Mouse (Mus musculus): ENCODE measurements around the gene Reps2. TPM values are rescaled to one million over a fixed set of nuclear protein-coding genes. Genes with fewer than 3 reads are reported as not detected.

Gene Reps2
- polyA plus RNA-seq, 2 experiments, result 2.5 to 3.2 TPM

DNA sequence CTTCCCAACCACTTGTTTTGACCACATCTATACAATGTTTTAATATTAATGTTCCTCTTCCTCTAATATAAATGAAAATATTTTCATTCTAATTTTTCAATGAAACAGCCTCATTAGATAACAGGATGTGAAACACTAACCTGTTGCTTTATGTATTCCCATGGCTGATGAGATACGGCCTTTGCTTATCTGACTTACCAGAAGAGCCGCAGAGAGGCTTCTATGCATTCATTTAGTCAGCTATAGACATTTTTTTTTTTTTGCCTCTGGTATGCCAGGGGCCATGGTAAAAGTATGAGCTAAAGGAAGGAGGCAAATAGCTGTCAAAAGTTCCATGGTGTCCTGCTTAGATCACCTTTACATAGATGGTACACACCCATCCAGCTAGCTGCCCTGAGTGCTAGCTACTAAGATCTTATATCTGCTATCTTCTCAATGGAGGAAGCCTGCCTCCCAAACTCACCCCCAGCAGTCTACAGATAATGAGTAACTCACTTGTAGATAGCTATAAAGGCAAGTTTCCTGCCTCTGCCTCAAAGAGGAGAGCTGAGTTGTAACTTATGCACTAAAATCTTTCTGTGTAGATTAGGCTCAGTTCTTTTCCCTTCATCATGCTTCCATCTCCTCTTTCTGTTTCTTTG is 196.7 kb downstream of the Reps2 start:
- no peaks in the 10 kb centered on the region for H3K36me3 ChIP-seq (ENCODE audit: control insufficient read depth, insufficient read depth, low read length)
- 86% methylated on average over 2 of the region's 2 CpGs for WGBS
- no peaks in the 10 kb centered on the region for H3K27me3 ChIP-seq (ENCODE audit: control insufficient read depth, insufficient read depth, low read length)
- no peak for TF ChIP-seq POLR2A (IDR thresholded peaks at IDR 0.05; ENCODE audit: borderline replicate concordance, extremely low read depth, insufficient read depth, insufficient read length)
- H3K27ac ChIP-seq (replicated peaks; ENCODE audit: low read depth, low read length), result no peak overlapping the region
- no peak for DNase-seq (ENCODE audit: low spot score)
- H3K4me1 ChIP-seq (ENCODE audit: control insufficient read depth, insufficient read depth, low read length), result no peaks in the 10 kb centered on the region
- H3K9ac ChIP-seq (ENCODE audit: low read depth, low read length, severe bottlenecking), result no peak overlapping the region
- H3K4me3 ChIP-seq (replicated peaks; ENCODE audit: low read length), result no peak overlapping the region
- no peak for ATAC-seq (ENCODE audit: low FRiP score, low read depth)
- H3K9me3 ChIP-seq (ENCODE audit: control insufficient read depth, low read length), result no peaks in the 10 kb centered on the region
- no peak overlapping the region for H3K4me2 ChIP-seq (replicated peaks; ENCODE audit: low read depth, low read length, severe bottlenecking)

DNA sequence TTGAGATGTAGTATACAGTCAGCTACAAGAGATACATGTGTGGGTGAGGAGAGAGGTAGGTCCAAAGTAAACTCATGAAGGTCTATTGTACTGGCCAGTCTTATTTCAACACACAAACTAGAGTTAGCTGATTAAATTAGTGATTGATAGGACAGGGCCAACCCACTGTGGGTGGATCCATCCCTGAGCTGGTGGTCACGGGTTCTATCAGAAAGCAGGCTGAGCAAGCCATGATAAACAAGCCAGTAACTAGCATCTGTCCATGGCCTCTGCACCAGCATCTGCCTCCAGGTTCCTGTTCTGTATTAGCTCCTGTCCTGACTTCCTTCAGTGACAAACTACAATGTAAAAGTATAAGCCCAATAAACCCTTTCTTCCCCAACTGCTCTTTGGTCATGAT is 200.1 kb downstream of the Reps2 start:
- no peak for DNase-seq (ENCODE audit: low spot score)
- no peak overlapping the region for H3K4me2 ChIP-seq (replicated peaks; ENCODE audit: low read depth, low read length, severe bottlenecking)
- WGBS, result 67% methylated on average over 1 of the region's 1 CpGs
- no peak for ATAC-seq (ENCODE audit: low FRiP score, low read depth)
- H3K27ac ChIP-seq (replicated peaks; ENCODE audit: low read depth, low read length), result no peak overlapping the region
- no peaks in the 10 kb centered on the region for H3K9me3 ChIP-seq (ENCODE audit: control insufficient read depth, low read length)
- H3K9ac ChIP-seq (ENCODE audit: low read depth, low read length, severe bottlenecking), result no peak overlapping the region
- TF ChIP-seq POLR2A (IDR thresholded peaks at IDR 0.05; ENCODE audit: borderline replicate concordance, extremely low read depth, insufficient read depth, insufficient read length), result no peak
- H3K36me3 ChIP-seq (ENCODE audit: control insufficient read depth, insufficient read depth, low read length), result no peaks in the 10 kb centered on the region
- H3K4me1 ChIP-seq (ENCODE audit: control insufficient read depth, insufficient read depth, low read length), result no peaks in the 10 kb centered on the region
- no peaks in the 10 kb centered on the region; the same call in 1 of the 2 replicates for H3K27me3 ChIP-seq (ENCODE audit: control insufficient read depth, insufficient read depth, low read length)
- H3K4me3 ChIP-seq (replicated peaks; ENCODE audit: low read length), result no peak overlapping the region

DNA sequence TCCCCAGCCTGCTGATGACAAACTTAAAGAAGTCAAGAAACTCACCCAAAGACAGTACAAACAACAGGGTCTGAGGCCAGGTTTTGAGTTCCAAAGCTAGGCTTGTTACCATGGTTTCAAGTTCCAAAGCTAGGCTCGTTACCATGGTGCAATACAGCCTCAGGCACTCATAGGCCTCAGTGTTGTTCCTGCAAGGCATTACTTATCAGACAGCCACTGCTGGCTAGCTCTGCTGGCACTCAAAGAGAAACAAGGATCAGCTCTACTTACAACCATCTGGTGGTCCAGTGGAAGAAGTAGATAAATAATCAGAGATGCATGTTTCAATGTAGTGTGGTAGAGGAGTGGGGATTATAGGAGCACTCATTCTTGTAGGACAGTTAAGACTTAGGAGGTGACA is 200.5 kb downstream of the Reps2 start:
- no peaks in the 10 kb centered on the region; the same call in 1 of the 2 replicates for H3K27me3 ChIP-seq (ENCODE audit: control insufficient read depth, insufficient read depth, low read length)
- WGBS, result 26% methylated on average over 1 of the region's 1 CpGs
- ATAC-seq (ENCODE audit: low FRiP score, low read depth) (no peak), DNase-seq (ENCODE audit: low spot score) (no peak)
- H3K9ac ChIP-seq (ENCODE audit: low read depth, low read length, severe bottlenecking), result no peak overlapping the region
- no peak for TF ChIP-seq POLR2A (IDR thresholded peaks at IDR 0.05; ENCODE audit: borderline replicate concordance, extremely low read depth, insufficient read depth, insufficient read length)
- no peaks in the 10 kb centered on the region for H3K9me3 ChIP-seq (ENCODE audit: control insufficient read depth, low read length)
- H3K27ac ChIP-seq (replicated peaks; ENCODE audit: low read depth, low read length), result no peak overlapping the region
- no peak overlapping the region for H3K4me2 ChIP-seq (replicated peaks; ENCODE audit: low read depth, low read length, severe bottlenecking)
- no peaks in the 10 kb centered on the region for H3K36me3 ChIP-seq (ENCODE audit: control insufficient read depth, insufficient read depth, low read length)
- no peak overlapping the region for H3K4me3 ChIP-seq (replicated peaks; ENCODE audit: low read length)
- H3K4me1 ChIP-seq (ENCODE audit: control insufficient read depth, insufficient read depth, low read length), result no peaks in the 10 kb centered on the region

DNA sequence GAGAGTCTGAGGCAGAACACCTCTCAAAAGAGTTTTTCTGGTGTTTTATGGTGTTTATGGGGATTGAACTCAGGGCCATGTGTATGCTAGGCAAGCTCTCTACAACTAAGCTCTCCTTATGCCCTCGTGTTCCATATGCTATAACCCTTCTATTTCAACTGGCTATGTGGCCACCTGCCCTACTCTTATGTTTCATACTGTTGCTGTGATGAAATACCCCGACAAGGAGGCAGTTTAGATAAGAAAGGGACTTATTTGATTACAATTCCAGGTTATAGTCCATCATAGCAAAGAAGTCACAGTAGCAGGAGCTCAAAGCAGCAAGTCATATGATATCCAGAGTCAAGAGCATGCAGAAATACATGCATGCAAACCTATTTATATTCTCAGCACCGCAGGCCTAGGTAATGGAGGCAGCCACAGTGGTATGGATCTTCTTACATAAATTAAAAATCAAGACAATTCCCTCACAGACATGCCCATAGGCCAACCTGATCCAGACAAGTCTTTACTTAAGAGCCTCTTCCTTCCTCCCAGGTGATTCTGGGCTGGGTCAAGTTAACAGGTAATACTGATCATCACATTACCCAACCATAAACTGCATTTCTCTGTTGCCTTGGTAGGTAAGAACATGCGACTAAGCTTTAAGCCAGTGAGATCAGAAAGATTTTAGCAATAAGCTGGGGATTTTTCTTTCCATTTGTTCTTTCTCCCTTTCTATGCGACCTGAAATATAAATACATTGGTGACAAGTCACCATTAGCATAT is 210.5 kb downstream of the Reps2 start:
- no peaks in the 10 kb centered on the region for H3K36me3 ChIP-seq (ENCODE audit: control insufficient read depth, insufficient read depth, low read length)
- no peak for TF ChIP-seq POLR2A (IDR thresholded peaks at IDR 0.05; ENCODE audit: borderline replicate concordance, extremely low read depth, insufficient read depth, insufficient read length)
- ATAC-seq (ENCODE audit: low FRiP score, low read depth) (no peak), DNase-seq (ENCODE audit: low spot score) (no peak)
- H3K9ac ChIP-seq (ENCODE audit: low read depth, low read length, severe bottlenecking), result no peak overlapping the region
- no peaks in the 10 kb centered on the region for H3K9me3 ChIP-seq (ENCODE audit: control insufficient read depth, low read length)
- H3K4me2 ChIP-seq (replicated peaks; ENCODE audit: low read depth, low read length, severe bottlenecking), result no peak overlapping the region
- 71% methylated on average over 5 of the region's 5 CpGs for WGBS
- H3K4me1 ChIP-seq (ENCODE audit: control insufficient read depth, insufficient read depth, low read length), result no peaks in the 10 kb centered on the region
- H3K4me3 ChIP-seq (replicated peaks; ENCODE audit: low read length), result no peak overlapping the region
- H3K27me3 ChIP-seq (ENCODE audit: control insufficient read depth, insufficient read depth, low read length), result no peaks in the 10 kb centered on the region; the same call in 1 of the 2 replicates
- H3K27ac ChIP-seq (replicated peaks; ENCODE audit: low read depth, low read length), result no peak overlapping the region

DNA sequence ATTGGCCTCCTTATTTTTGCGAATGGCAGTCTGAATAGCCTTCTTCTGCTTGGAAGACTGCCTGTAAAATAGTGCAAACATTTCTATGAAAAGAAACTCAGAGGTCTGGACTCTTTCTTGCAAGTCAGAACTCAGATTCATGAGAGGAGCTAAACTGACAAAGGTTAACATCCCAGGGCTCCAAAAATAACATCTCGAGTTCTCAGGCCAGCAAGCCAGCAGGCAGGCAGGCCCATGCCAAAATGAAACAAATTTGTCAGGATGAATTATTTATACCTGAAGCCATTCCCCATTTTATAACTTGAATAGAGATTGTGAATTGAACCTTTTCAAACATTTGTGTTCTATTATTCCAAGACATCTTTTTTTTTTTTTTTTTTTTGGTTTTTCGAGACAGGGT is 215.8 kb downstream of the Reps2 start:
- Histone ChIP-seq H3K27me3 (ENCODE audit: control insufficient read depth, insufficient read depth, low read length) (no peaks in the 10 kb centered on the region), H3K4me1 (ENCODE audit: control insufficient read depth, insufficient read depth, low read length) (no peaks in the 10 kb centered on the region), H3K36me3 (ENCODE audit: control insufficient read depth, insufficient read depth, low read length) (no peaks in the 10 kb centered on the region), H3K4me2 (replicated peaks; ENCODE audit: low read depth, low read length, severe bottlenecking) (no peak overlapping the region), H3K9me3 (ENCODE audit: control insufficient read depth, low read length) (no peaks in the 10 kb centered on the region), H3K9ac (ENCODE audit: low read depth, low read length, severe bottlenecking) (no peak overlapping the region), H3K27ac (replicated peaks; ENCODE audit: low read depth, low read length) (no peak overlapping the region), H3K4me3 (replicated peaks; ENCODE audit: low read length) (no peak overlapping the region)
- DNase-seq (ENCODE audit: low spot score) (no peak), ATAC-seq (ENCODE audit: low FRiP score, low read depth) (no peak)
- 87% methylated on average over 2 of the region's 3 CpGs for WGBS
- TF ChIP-seq POLR2A (IDR thresholded peaks at IDR 0.05; ENCODE audit: borderline replicate concordance, extremely low read depth, insufficient read depth, insufficient read length), result no peak

Measured in limb, embryonic 14.5 days (tissue).